Mouse (Mus musculus): ENCODE measurements around the gene Fgfr2.

The Fgfr2 gene

GRCm38 (mm10) chr7:130892973-130893372 is 2230.2 kb downstream of the Fgfr2 start:
- DNase-seq (ENCODE audit: low read depth): no peak

GRCm38 (mm10) chr7:130890871-130891270 is 2232.3 kb downstream of the Fgfr2 start:
- DNase-seq (ENCODE audit: low read depth): no peak

- DNase-seq (ENCODE audit: low read depth): no peak
Measured at GRCm38 (mm10) chr7:130887946-130888345, 2235.2 kb downstream of the Fgfr2 start.

GRCm38 (mm10) chr7:130886246-130886645 is 2236.9 kb downstream of the Fgfr2 start:
- DNase-seq (ENCODE audit: low read depth): no peak

- DNase-seq (ENCODE audit: low read depth): no peak
Measured at GRCm38 (mm10) chr7:130884161-130884560, 2239.0 kb downstream of the Fgfr2 start.

GRCm38 (mm10) chr7:130867256-130867655 is 2255.9 kb downstream of the Fgfr2 start:
- peak; percentile 19 for DNase-seq (ENCODE audit: low read depth)

GRCm38 (mm10) chr7:130866640-130867039 is 2256.5 kb downstream of the Fgfr2 start:
- no peak for DNase-seq (ENCODE audit: low read depth)

- peak; percentile 89 for DNase-seq (ENCODE audit: low read depth)
Measured at GRCm38 (mm10) chr7:130865613-130866591, 2257.2 kb downstream of the Fgfr2 start, which contains the start of gene Plekha1. Plekha1 (plus strand) TSS chr7:130865756.

GRCm38 (mm10) chr7:130864711-130865110 is 2258.4 kb downstream of the Fgfr2 start:
- no peak for DNase-seq (ENCODE audit: low read depth)

- DNase-seq (ENCODE audit: low read depth): no peak
Measured at GRCm38 (mm10) chr7:130862501-130862900, 2260.6 kb downstream of the Fgfr2 start.

GRCm38 (mm10) chr7:130860721-130861142 is 2262.4 kb downstream of the Fgfr2 start:
- no peak for DNase-seq (ENCODE audit: low read depth)

GRCm38 (mm10) chr7:130859926-130860325 is 2263.2 kb downstream of the Fgfr2 start:
- no peak for DNase-seq (ENCODE audit: low read depth)

- DNase-seq (ENCODE audit: low read depth): no peak
Measured at GRCm38 (mm10) chr7:130857973-130858372, 2265.2 kb downstream of the Fgfr2 start.

GRCm38 (mm10) chr7:130855681-130856080 is 2267.5 kb downstream of the Fgfr2 start:
- DNase-seq (ENCODE audit: low read depth): no peak

- no peak for DNase-seq (ENCODE audit: low read depth)
Measured at GRCm38 (mm10) chr7:130854684-130855292, 2268.4 kb downstream of the Fgfr2 start.

- DNase-seq (ENCODE audit: low read depth): no peak
Measured at GRCm38 (mm10) chr7:130847164-130847718, 2275.9 kb downstream of the Fgfr2 start.

- peak; percentile 17 for DNase-seq (ENCODE audit: low read depth)
Measured at GRCm38 (mm10) chr7:130839380-130840100, 2283.6 kb downstream of the Fgfr2 start.

- no peak for DNase-seq (ENCODE audit: low read depth)
Measured at GRCm38 (mm10) chr7:130838658-130839025, 2284.5 kb downstream of the Fgfr2 start.

- no peak for DNase-seq (ENCODE audit: low read depth)
Measured at GRCm38 (mm10) chr7:130837941-130838657, 2285.1 kb downstream of the Fgfr2 start.

GRCm38 (mm10) chr7:130836066-130836465 is 2287.1 kb downstream of the Fgfr2 start:
- no peak for DNase-seq (ENCODE audit: low read depth)

Measured in 416B (cell line).